Mouse (Mus musculus): ENCODE measurements around the gene Rps7.

Gene Rps7

GRCm38 (mm10) chr12:28614401-28614800, 21.4 kb downstream of the Rps7 start:
- no peak for DNase-seq (ENCODE audit: low spot score)

DNA sequence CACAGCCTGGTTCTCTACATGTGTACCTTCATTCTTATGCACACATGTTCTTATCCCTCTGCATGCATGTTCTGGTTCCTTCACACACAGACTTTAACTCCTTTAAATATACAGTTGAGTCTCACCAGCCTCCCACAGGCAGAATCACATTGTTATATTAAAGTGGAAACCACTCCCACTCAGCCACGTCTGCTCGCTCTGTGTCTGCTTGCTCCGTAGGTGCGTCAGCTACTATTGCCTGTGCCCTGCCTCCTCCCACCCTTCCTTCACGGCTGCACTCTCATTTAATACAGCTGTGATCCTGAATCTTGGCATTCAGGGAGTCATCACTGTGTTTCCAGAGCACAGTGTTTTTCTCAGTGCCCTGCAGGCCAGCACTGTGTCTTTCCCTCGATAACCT, 23.4 kb downstream of the Rps7 start:
- DNase-seq (ENCODE audit: low spot score): no peak

GRCm38 (mm10) chr12:28607546-28608305, 28.0 kb downstream of the Rps7 start:
- no peak for DNase-seq (ENCODE audit: low spot score)

DNA sequence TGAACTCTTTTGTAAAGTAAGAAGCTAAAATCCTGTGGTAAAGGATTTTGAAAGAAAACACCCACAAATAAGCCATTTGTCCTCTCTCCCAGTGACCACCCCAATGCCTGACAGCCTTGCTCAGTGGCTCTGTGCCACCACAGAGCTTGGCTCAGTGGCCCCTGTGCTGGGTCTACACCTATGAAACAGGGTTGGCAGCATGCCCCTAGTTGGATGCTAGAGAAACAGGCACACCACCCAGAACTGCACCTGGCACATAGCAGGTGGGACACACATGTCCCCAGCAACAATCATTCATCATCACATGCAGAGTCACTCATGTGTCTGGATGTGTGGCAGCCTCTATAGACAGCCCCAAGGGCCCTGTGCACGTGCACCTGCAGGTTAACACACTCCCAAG, 32.3 kb downstream of the Rps7 start:
- DNase-seq (ENCODE audit: low spot score): no peak

DNA sequence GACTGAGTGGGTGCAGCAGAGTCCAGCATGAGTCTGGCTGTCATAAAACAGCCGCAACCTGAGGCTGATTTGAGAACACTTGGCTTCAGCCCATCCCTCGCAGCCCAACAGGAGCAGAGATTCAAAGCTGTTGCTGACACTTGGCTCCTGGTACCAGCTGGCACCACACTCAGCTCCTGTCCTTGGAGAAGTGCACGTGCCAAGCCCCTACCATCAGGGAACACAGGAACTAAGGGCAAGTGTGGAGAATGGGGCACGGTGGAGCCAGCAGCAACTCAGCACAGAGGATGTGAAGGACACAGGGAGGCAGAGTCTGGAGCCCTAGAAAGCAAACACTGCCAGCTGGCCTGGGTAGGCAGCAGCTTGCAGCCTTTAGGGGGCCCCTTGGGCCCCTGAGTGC, 33.5 kb downstream of the Rps7 start:
- no peak for DNase-seq (ENCODE audit: low spot score)

GRCm38 (mm10) chr12:28598526-28598991, 37.2 kb downstream of the Rps7 start:
- DNase-seq (ENCODE audit: low spot score): no peak

- no peak for DNase-seq (ENCODE audit: low spot score)
Observed at GRCm38 (mm10) chr12:28598110-28598509, 37.6 kb downstream of the Rps7 start.

- no peak for DNase-seq (ENCODE audit: low spot score)
Observed at GRCm38 (mm10) chr12:28597699-28598098, 38.1 kb downstream of the Rps7 start.

DNA sequence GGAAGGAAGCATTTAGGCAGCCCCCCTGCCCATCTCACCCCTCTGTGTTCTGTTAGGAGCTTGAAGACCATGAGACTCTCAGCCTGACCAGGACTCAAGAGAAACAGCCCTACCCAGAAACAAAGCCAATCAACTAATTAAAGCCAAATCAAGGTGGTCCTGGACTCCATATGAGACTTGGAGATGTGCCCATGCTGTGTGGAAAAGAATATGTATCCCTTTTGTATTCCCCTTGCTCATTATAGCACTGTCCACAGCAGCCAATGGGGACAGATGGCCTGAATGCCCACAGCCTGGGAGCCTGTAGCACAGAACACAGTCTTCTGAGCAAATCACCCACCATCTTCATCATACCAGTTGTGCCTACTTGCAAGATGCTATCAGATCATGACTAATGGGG, 38.9 kb downstream of the Rps7 start:
- no peak for DNase-seq (ENCODE audit: low spot score)

- no peak for DNase-seq (ENCODE audit: low spot score)
Observed at GRCm38 (mm10) chr12:28590428-28590827, 45.3 kb downstream of the Rps7 start.

- peak; percentile 72 for DNase-seq (ENCODE audit: low spot score)
Observed at GRCm38 (mm10) chr12:28589090-28589868, 46.5 kb downstream of the Rps7 start.

- no peak for DNase-seq (ENCODE audit: low spot score)
Observed at GRCm38 (mm10) chr12:28587949-28588348, 47.8 kb downstream of the Rps7 start.

- DNase-seq (ENCODE audit: low spot score): no peak
Observed at GRCm38 (mm10) chr12:28584036-28584435, 51.7 kb downstream of the Rps7 start.

DNA sequence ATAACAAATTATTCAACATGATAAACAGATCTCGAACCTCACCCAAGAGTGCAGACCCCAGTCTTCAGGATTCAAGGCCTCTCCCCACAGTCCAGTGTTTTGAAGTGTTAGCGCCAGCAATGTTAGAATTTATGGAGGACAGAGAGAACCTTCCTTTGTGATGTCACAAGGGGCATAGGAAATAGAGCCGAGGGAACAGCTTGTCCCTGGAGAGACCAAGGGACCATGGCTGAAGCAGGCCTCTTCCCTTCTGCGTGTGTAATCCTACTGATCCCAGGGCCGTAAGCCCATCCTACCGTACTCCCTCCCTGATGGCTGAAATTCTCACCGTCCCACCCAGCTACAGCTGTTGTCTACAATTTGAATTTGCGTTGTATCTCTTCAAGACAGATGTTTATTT, 53.3 kb downstream of the Rps7 start, which contains the start of gene Allc:
TSS of gene Allc (minus strand) at position 101 of the 400 bp plus-strand sequence.
- DNase-seq (ENCODE audit: low spot score): no peak
